Mouse (Mus musculus) mouse trophoblast stem cell (cell line): ENCODE data around the gene Tcirg1.

Experiments
- in situ Hi-C, 2 experiments: fragments of 300-500 bp; cut with MseI, MboI; formaldehyde crosslinking; loops; 2 replicates in 1 of 2; 3 replicates in 1 of 2; pipeline ENCODE4 v1.15.1; 2025

Tcirg1 gene

DNA sequence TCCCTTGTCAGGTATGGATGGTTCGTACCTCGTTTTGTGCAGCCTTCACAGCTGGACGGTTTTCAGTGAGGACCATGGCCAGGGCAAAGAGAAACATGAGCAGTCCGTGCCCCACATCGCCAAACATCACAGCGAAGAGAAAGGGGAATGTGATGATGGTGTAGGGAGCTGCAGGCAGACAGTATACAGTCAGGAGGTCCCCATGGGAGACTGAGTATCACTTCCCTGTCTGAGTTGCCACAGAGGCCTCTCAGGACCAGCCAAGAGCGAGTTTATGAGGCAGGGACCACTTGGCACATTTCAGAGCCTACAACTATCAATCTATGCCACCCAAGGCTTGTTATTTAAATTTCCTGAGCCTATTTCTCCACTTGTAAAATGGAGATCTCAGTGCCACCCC is 8.0 kb downstream of the Tcirg1 start:
- in situ Hi-C loops = no loop called here

DNA sequence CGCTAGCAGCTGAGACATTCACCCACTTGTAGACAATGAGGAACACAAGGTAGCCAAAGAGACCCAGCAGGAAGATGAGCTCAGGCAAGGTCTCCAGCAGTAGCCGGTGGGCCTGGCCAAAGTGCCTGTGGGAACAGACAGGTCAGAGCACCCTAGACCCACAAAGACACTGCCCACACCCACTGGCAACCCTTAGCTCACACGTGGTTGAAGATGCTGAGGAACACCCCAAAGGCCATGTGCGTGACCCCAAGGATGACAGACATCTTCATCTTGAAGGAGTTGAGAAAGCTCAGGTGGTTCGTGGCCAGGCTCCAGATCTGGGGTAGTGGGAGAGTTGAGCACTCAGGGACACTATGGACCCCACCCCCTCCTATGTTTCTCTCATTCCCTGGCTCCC is 9.4 kb downstream of the Tcirg1 start:
- in situ Hi-C loops = no loop called here

DNA sequence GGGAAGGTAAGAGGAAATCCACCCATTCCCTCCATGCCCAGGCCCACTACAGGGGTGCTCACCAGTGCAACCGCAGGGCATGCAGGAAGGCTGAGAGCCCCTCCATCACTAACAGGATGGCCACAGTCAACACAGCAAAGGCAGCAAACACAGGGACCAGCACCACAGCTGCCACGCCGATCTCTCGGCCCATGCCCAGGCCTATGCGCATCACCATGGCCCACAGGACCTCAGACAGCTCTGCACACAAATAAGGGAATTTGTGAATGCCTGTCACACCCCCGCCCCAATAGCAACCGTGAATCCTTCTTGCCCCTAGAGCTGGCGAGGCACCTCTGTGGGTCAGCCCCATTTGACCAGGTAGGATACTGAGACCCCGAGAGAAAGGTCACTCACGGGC is 10.7 kb downstream of the Tcirg1 start:
- in situ Hi-C loops = no loop called here

DNA sequence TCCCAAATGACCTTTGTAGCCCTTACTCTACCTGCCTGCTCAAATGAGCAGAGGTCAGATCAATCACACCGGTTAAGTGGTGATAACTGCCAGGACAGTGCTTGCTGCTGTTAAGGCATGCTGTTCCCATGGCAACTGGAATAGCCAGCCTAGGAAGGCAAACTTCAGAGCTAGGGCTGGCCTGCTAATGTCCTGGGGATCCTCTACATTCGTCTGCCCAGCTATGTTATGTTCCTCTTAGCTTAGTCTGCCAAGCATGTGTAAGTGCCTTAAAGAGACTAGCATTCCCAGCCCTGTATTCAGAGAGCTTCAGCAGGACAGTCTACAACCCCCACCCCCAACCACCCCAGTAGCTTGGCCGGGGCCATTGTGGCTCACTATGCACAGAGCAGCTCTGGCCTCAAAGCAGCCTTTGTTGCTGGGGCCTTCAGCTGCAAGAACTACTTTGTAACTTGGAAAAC is 11.7 kb downstream of the Tcirg1 start:
- in situ Hi-C loops = no loop called here

DNA sequence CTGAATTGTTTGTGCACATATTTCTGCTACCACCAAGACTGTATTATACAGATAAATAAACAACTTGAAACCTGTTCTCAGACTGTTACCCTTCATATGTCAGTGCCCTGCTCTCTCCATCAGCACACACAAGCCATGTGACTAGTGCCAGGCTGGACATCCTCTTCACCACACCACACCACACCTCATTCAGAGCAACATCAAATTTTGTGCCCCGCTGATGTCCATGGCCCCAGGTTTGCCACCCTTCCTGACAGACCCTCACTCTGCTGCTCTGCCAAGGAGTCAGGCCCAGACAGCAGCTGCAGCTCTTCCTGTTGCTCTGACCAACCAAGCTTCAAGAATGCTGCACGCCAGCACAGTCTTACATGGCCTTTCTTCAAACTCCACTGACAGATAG is 12.6 kb downstream of the Tcirg1 start:
- in situ Hi-C loops = no loop called here

DNA sequence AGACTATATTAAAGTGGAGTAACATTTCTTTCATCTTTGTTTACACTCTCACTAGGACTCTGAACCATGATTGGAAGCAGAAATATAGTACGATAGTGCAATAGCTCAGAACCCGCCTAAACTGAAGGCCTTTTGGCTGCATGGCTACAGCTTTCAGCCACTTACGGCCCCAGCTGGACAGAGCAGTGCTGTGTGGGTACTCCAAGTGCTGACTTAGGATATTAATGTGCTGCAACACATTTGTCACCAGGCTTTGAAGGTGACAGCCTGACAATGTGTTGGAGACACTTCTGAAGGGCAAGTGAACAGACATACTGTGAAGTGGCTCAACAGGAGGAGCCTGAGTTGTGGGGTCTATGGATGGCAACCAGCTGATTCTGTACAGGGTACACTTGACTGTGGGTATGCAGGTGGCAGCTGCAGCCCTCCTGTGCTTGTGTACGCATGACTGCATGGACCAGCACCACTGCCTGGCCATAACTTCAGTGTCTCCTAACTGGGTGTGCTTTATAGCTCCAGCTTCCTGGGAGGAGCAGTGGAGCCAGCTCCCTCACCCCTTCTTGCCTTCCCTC is 13.3 kb downstream of the Tcirg1 start:
- in situ Hi-C loops = no loop called here

DNA sequence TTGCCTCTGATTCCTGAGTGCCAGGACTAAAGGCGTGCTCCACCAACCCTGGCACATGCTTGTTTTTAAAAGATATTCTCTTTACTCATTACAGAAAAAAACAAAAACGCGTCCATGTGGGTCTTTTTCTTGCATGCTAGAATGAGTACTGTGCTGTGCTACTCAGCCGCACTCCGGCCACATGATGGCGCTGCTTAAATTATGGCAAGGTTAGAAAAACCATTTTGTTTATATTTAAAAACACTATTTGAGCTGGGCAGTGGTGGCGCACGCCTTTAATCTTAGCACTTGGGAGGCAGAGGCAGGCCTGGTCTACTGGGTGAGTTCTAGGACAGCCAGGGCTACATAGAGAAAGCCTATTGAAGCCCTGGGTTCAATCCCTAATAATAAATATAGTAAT is 16.8 kb downstream of the Tcirg1 start:
- in situ Hi-C loops = no loop called here

DNA sequence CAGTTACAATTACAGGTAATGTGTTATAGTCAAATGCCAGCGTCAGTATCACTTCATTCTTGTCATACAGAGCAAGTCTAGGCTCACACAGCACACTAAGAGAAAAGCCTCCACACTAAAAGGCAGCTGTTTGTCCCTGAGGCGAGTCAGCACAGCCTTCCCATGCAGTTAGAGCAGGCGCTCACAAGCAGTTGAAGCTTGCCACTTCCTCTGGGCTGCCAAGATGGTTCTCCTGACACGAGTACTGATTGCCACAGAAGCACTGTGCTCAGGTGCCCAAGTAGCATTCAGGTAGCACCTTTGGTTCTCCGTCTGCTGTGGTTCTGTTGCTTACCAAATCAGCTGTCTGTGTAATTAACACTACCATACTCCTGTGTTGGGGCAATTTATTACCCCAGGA is 17.8 kb downstream of the Tcirg1 start:
- in situ Hi-C loops = no loop called here

DNA sequence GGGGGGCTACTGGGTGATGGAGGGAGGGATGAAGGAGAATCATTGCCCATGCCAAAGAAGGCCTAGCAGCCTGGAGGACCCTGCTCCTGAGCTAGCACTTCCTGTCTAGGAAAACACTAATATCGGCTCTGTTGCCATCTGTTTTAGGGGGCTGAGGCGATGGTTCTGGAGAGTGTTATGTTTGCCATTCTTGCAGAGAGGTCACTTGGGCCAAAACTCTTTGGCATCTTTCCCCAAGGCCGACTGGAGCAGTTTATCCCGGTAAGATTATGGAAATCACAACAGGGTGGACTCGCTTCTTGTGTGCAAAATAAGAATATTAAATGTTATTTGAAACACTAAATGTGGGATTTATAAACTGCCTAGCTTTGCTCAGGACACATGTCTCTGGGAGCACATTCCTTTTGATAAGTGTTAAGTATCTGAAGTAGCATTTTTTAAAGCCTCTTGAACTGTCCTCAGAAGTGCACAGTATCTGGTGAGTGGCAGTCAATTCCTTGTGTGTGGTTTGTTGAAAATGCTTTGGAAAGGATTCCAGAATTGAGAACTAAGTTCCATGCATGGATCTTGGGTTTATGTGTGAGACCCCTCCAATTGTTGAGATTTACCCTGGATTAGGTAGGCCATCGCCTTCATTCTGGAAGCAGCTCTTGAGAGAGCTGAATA is 22.5 kb downstream of the Tcirg1 start:
- in situ Hi-C loops = no loop called here

DNA sequence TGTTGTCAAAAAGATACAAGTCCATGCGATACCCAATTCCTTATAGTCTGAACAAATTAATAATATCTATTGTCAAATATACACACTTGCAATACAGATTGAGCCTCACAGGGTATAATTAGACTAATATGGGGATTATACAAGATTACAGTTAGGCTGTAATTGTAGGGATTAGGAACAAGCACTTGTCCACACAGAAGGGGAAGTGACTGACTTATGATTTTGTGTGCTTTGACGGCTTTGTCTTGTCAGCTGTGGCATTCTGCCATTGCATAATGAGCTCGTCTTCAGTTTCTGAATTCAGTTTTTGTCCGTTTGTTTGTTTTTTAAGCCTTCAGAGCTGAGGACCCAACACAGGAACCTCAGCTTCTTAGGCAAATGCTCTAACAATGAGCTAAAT is 24.7 kb downstream of the Tcirg1 start:
- in situ Hi-C loops = no loop called here

DNA sequence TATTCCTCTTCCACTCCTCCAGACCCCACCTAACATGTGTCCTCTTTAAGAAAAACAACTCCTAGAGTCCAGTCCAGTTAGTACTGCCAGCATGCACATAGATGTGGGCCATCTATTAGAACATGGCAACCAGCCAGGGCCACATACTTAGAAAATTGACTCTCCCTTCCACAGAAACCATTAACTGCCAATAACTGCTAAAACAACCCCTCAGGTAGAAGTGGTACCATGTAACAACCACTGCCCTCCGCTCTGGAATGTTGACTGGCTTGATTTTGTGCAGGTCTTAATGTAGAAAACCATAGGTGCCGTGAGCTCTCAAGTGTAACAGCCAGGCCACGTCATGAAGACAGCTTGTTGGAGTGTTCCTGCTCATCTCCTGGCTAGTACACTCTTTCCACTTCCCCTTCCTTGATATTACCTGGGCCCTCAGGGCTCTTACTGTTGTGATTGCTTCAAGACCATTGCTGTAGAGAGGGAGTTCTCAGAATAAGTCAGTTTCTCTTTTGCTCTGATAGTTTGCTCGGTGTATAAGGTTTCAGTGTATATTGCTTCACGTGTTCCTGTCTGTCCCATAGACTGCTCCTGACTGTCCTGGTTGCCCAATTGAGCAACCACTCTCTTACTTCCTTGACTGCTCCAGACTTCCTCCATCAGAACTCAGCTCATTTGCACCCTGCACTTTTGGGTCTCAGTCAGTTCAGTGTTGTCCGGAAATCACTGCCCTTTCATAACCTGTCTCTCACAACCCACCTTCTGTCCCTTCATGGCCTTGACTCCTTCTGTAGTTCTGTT is 26.7 kb downstream of the Tcirg1 start:
- in situ Hi-C loops = no loop called here

DNA sequence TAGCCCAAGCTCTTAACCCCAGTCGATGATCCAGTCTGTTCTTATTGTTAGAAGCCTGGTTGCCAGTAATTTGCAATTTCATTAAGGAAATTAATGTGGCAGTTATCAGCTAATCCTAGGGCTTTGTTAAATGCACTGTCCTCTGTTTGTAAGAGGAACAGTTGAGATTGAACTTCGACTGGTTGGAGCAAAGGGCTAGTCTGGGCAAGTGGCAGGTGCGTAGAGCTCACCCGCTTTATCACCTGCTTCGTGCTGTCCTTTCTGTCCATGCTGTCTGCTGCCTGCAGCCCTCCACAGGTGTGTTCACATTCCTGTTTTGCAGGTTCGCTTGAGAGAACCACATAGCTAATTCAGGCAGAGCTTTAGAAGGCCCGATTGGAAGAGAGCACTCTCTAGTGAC is 31.9 kb downstream of the Tcirg1 start:
- in situ Hi-C loops = no loop called here

DNA sequence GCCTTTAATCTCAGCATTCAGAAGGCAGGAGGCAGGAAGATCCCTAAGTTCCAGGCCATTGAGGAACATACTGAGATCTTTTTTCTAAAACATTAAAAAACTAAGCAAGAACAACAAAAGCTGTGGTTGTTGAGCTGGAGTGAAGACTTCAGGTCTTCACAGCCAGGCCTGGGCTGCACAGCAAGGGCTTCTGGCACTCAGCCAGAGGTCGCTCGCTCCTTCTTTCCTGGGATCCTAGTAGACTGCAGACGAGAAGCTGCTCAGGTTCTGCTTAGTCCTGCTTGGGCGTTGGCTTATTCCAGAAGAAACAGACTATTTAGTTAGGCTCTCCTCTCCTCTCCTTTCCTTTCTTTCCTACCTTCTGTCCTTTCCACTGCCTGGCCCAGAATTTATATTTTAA is 34.6 kb downstream of the Tcirg1 start:
- in situ Hi-C loops = no loop called here

DNA sequence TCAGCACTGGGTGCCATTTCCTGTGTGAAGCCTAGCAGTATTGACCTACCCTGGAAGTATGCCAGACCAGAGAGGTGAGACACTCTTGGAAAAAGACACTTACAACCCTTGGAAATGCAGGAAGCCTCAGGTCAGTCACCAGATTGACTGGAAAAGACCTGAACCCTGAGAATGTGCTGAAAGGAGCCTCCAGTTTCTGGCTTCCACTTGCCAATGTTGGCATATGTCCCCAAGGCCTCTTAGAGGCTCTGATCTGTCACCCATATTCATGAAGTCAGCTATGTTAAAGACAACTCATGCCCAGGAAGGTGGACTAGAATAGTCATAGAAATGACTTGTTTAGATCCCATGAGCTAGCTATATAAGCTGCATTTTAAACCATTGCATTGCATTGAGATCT is 35.5 kb downstream of the Tcirg1 start:
- in situ Hi-C loops = no loop called here

DNA sequence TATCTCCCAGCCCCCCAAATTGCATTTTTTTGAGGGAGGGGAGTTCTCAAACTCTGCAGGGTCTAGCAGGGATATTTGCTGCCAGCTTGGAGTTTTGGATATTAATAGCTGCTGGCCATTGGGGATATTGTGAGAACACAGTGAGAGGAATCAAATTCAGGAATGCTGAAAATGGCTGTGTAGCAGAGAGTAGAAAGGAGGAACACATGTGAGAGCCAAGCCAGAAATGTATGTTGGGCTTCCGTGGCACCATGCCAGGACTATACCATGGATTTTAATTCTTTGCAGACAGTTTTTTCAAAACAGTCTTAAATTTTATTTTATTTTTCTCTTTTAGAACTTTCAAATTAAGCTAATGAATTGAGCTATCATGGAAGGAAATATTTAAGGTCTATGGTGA is 38.6 kb downstream of the Tcirg1 start:
- in situ Hi-C loops = no loop called here

DNA sequence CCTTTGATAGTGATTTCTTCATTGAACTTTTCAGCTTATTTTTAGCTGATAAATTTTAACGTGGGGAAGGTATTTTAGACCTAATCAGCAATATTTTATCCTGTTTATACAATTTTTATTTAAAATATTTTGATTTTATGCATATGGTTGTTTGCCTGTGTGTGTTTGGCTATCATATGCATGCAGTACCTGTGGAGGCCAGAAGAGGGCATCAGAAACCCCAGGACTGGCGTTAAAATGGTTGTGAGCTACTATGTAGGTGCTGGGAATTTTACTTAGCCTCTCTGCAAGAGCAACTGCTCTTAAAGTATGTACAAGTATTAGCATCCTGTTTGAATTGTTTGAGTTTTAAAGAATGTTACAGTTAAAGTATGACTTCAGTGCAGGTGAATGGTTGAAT is 42.0 kb downstream of the Tcirg1 start:
- in situ Hi-C loops = no loop called here

DNA sequence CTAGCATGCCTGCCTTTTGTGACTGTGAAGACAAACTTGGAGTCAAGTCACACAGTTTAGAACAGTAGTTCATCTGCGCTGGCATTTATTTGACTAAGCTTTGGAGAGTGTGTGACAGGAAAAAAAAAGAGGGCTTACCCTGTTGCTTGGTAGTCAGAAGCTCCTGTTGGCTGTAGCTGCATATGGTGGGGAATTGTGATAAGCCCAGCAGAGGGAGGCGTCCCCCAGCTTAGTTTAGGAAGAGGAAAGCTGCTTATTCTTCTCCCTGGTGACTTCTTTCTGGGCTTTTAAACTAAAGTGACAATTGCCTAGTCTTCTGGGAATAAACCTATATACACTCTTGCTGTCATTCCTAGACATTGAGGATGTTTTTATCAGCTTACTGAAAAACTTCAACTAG is 44.2 kb downstream of the Tcirg1 start:
- in situ Hi-C loops = no loop called here

DNA sequence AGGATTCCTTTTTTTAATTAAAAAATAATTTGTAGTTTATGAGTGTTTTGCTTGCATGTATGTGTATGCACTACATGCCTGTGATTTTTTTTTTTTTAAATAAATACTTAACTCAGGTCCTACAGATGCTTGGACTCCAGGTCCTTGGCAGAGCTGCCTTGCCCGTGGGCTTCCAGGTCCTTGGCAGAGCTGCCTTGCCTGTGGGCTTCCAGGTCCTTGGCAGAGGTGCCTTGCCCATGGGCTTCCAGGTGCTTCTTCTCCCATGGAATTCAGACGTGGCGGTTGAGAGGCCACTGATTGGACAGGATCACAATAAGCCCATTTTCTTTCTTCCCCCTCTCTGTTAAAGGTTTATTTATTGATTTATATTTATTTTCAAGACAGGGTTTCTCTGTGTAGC is 49.7 kb downstream of the Tcirg1 start:
- in situ Hi-C loops = no loop called here

DNA sequence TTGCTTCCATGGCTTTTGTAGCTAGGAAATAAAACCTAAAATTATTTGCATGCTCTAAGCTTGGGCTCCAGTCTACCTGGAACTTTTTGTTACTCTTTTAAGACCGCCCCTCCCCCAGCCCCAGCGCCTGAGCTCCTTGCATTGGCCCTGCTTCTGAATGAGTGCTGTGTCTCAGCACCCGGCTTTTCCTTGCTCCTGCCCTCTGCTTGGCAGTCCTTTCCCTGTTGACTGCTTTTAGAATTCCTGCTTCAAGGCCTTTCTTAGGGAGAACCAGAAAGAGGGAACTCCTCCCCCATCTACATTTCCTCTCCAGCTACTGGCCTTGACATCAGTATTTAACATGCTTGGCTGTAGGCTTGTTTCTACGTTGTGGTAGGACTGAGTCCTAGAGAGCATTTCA is 51.3 kb downstream of the Tcirg1 start:
- in situ Hi-C loops = no loop called here

DNA sequence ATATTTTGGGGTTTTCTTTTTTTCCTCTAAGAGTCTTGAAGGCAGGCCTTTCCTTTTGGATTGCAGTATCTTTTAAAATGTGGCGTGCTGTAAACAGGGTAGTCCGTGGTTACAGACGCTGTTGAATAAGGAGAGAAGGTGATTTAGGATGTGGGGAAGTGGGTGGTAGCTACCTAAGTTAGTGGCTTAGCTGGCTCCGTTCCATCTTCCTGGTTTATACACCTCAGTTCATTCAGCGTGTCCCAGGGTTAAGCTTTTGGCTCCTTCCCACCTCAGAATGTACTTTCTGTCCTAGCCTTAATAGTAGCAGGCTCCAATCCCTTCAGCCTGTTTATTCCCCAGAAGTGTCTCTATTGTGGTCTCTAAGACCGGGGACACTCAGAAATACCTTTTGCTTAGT is 51.8 kb downstream of the Tcirg1 start:
- in situ Hi-C loops = no loop called here

DNA sequence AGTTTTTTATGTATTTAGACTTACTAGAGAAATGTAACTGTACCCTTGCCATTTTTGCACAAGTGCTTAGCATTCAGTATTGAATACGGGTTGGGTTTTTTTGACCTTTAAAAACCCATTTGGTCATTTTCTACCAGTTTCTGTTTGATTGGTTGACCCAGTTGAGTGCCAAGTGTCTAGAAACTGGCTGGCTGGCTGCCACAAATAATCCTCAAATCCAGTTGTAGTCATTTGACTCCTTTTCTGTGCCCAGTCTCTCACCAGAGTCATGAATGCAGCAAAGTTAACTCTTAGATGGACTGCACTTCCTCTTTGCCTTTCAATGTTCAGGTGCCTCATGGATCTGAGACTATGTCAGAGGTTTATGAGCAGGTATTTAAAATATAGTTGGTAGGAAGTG is 53.0 kb downstream of the Tcirg1 start:
- in situ Hi-C loops = no loop called here

DNA sequence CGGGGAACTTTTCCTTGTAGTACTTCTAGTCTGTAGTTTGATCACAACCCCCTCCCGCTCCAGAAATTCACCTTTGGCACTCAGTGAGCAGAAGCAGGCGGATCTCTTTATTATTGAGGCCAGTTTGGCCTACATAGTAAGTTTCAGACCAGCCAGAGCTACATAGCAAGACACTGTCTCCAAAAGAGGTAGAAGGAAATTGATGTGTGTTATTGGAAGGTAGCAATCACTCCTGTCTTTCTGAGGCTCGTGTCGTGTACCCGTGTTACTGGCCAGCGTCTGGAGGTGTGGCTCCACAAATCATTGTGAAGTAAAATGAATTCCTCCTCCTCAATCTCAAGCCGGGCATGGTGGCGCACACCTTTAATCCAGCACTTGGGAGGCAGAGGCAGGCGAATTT is 53.8 kb downstream of the Tcirg1 start:
- in situ Hi-C loops = no loop called here

DNA sequence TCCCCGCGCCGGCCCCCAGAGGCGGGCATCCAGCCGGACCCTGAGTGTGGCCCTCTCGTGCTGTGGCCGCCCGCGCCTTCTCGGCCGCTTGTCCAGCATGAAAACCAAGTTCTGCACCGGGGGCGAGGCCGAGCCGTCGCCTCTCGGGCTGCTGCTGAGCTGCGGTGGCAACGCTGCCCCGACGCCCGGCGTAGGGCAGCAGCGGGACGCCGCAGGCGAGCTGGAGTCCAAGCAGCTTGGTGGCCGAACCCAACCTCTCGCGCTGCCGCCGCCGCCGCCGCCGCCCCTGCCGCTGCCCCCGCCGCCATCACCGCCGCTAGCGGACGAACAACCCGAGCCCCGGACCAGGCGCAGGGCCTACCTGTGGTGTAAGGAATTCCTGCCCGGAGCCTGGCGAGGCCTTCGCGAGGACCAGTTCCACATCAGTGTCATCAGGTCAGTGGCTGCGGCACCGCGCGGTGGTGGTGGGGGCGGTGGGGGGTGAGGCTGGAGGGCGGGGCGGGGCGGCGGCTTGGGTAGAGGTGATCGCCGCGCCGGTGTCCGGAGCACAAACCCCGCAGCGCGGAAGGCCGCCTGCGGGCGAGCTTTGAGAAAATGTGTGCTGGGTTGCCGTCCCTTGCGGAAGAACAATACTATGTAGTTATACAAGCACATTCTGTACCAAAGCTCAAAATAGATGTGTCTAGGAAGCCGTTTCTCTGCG is 54.8 kb downstream of the Tcirg1 start:
- in situ Hi-C loops = no loop called here
